Mouse (Mus musculus): Measurements from ENCODE around the gene Hemk1.

- TF ChIP-seq CTCF (IDR thresholded peaks at IDR 0.05; ENCODE audit: low read depth, low read length) = no peak
- no peak for TF ChIP-seq POLR2A (IDR thresholded peaks at IDR 0.05; ENCODE audit: borderline replicate concordance, low read depth, low read length)
Observed at GRCm38 (mm10) chr9:107323558-107323957, 14.6 kb downstream of the Hemk1 start.
